Mouse (Mus musculus) forebrain, embryonic 16.5 days (tissue): ENCODE data around the gene Coro1a. TPM values are rescaled to one million over a fixed set of nuclear protein-coding genes. Genes with fewer than 3 reads are reported as not detected.

Source experiments
- ATAC-seq: fragments of 200-750 bp; cut with Nextera tagmentation; 2 replicates; pipeline ENCODE4 v1.8.0; 2017; ENCODE audit warnings: mild to moderate bottlenecking, moderate library complexity
- H3K27ac ChIP-seq: fragments of 300-500 bp; sonication (generic); 2 replicates; pipeline ENCODE4 v1.5.1; 2014; ENCODE audit warnings: low read length, control low read depth
- H3K27me3 ChIP-seq: fragments of 300-500 bp; sonication (generic); replicated peaks from 2 replicates; pipeline ENCODE4 v1.6.1; 2014; ENCODE audit warnings: low read length; ENCODE audit not compliant: control insufficient read depth, insufficient read depth
- H3K36me3 ChIP-seq: fragments of 300-500 bp; sonication (generic); 2 replicates; pipeline ENCODE4 v1.6.1; 2014; ENCODE audit not compliant: control insufficient read depth, insufficient read depth
- H3K4me1 ChIP-seq: fragments of 300-500 bp; sonication (generic); replicated peaks from 2 replicates; pipeline ENCODE4 v1.6.1; 2014; ENCODE audit warnings: low read length; ENCODE audit not compliant: control insufficient read depth, insufficient read depth
- H3K4me2 ChIP-seq: fragments of 300-500 bp; sonication (generic); 2 replicates; pipeline ENCODE4 v1.6.1; 2014; ENCODE audit warnings: mild to moderate bottlenecking, low read length, control low read depth
- H3K4me3 ChIP-seq: fragments of 300-500 bp; sonication (generic); replicated peaks from 2 replicates; pipeline ENCODE4 v1.5.1; 2014; ENCODE audit warnings: mild to moderate bottlenecking, low read length, control low read depth
- H3K9ac ChIP-seq: fragments of 300-500 bp; sonication (generic); replicated peaks from 2 replicates; pipeline ENCODE4 v1.6.1; 2014; ENCODE audit warnings: low read depth, low read length, control low read depth
- H3K9me3 ChIP-seq: fragments of 300-500 bp; sonication (generic); 2 replicates; pipeline ENCODE4 v1.6.1; 2016; ENCODE audit warnings: low read length; ENCODE audit not compliant: control insufficient read depth
- WGBS: fragments of 180-500 bp; shearing (Covaris S2); extraction: QIAGEN DNeasy Blood & Tissue Kit; methylation state at CpG from one replicate; pipeline ENCODE4 v1.1.7; 2014; 5-methylcytosine and 5-hydroxymethylcytosine counted together
- polyA plus RNA-seq: library from polyadenylated mRNA; unstranded; fragments of >200 nt; fragmentation: Nextera tagmentation; extraction: Ambion mirVana; gene quantifications from 2 replicates; pipeline ENCODE4 v1.2.1, GENCODE M21; 2015

Coro1a gene
- polyA plus RNA-seq, 1 experiment from 2014 or later, result 119 TPM

GRCm38 (mm10) chr7:126679683-126680082 is 27.9 kb downstream of the Coro1a start:
- Histone ChIP-seq H3K4me2 (no peak overlapping the region), H3K36me3 (no peaks in the 10 kb centered on the region), H3K27ac (no peak overlapping the region), H3K4me3 (no peak overlapping the region), H3K9me3 (no peaks in the 10 kb centered on the region), H3K4me1 (no peaks in the 10 kb centered on the region), H3K27me3 (no peaks in the 10 kb centered on the region), H3K9ac (no peak overlapping the region)
- ATAC-seq, result no peak
- WGBS, result 91% methylated on average over 5 of the region's 5 CpGs

- no peaks in the 10 kb centered on the region for H3K4me1 ChIP-seq
- no peaks in the 10 kb centered on the region for H3K9me3 ChIP-seq
- no peaks in the 10 kb centered on the region for H3K27me3 ChIP-seq
- H3K4me3 ChIP-seq, result no peak overlapping the region
- no peak overlapping the region for H3K27ac ChIP-seq
- H3K36me3 ChIP-seq, result no peaks in the 10 kb centered on the region
- ATAC-seq, result no peak
- 93% methylated on average over 8 of the region's 8 CpGs for WGBS
- H3K9ac ChIP-seq, result no peak overlapping the region
- H3K4me2 ChIP-seq, result no peak overlapping the region
These were observed 28.8 kb downstream of the Coro1a start for GRCm38 (mm10) chr7:126678545-126679341.

DNA sequence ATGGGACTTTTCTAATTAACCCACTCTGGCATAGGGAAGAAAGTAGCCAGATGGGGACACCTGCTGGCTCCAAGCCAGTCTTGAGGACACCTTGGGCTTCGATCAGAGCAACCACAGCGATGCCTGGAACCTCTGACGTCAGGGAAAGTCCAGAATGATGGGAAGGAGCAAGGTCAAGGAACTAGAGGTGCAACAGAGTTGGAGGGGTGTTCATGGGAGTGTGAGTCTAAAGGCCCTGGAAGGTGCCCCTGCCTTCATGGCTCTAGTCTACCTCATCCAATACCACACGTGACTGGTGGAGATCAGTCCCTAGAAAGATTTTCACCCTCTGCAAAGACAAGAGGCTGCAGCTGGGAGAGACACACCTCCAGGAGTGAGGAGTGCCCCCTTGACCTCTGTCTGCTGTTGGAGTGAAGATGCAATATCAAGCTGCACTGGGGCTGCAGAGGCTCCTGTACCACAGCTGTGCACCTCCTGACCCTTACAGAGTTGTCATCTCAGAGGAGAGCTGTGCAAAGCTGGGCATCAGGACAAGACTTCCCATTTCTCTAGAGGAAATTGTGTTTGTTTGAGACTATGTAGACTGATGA is 30.9 kb downstream of the Coro1a start:
- ATAC-seq, result no peak
- H3K9me3 ChIP-seq, result no peaks in the 10 kb centered on the region
- 82% methylated on average over 4 of the region's 4 CpGs for WGBS
- no peaks in the 10 kb centered on the region for H3K4me1 ChIP-seq
- no peak overlapping the region for H3K4me3 ChIP-seq
- no peak overlapping the region for H3K9ac ChIP-seq
- H3K4me2 ChIP-seq, result no peak overlapping the region
- no peak overlapping the region for H3K27ac ChIP-seq
- H3K27me3 ChIP-seq, result no peaks in the 10 kb centered on the region
- H3K36me3 ChIP-seq, result peaks cover 3% of the 10 kb centered on the region

GRCm38 (mm10) chr7:126676207-126676606 is 31.4 kb downstream of the Coro1a start, which contains the start of gene Sult1a1:
TSS of gene Sult1a1 (minus strand) at chr7:126676432.
- no peak for ATAC-seq
- H3K9ac ChIP-seq, result no peak within 1 kb of the TSS
- H3K4me1 ChIP-seq, result no peaks in the 10 kb centered on the region
- peaks cover 3% of the 10 kb centered on the region for H3K36me3 ChIP-seq
- H3K9me3 ChIP-seq, result no peaks in the 10 kb centered on the region
- H3K27me3 ChIP-seq, result no peaks in the 10 kb centered on the region
- 88% methylated on average over 1 of the region's 1 CpGs for WGBS
- no peak within 1 kb of the TSS for H3K4me2 ChIP-seq
- no peak within 1 kb of the TSS for H3K4me3 ChIP-seq
- H3K27ac ChIP-seq, result no peak within 1 kb of the TSS

GRCm38 (mm10) chr7:126675104-126675503 is 32.5 kb downstream of the Coro1a start:
- WGBS, result 97% methylated on average over 8 of the region's 8 CpGs
- H3K36me3 ChIP-seq, result peaks cover 3% of the 10 kb centered on the region
- ATAC-seq, result no peak

GRCm38 (mm10) chr7:126672111-126672510 is 35.5 kb downstream of the Coro1a start:
- H3K27me3 ChIP-seq, result no peaks in the 10 kb centered on the region
- no peak for ATAC-seq
- no peak overlapping the region for H3K4me3 ChIP-seq
- 94% methylated on average over 9 of the region's 9 CpGs for WGBS
- no peak overlapping the region for H3K9ac ChIP-seq
- H3K4me2 ChIP-seq, result no peak overlapping the region
- H3K9me3 ChIP-seq, result no peaks in the 10 kb centered on the region
- H3K36me3 ChIP-seq, result peaks cover 3% of the 10 kb centered on the region
- no peaks in the 10 kb centered on the region for H3K4me1 ChIP-seq
- no peak overlapping the region for H3K27ac ChIP-seq

More at GRCm38 (mm10) chr7:126675104-126675503, 32.5 kb downstream of the Coro1a start:
- H3K9ac ChIP-seq, result no peak overlapping the region
- no peak overlapping the region for H3K4me3 ChIP-seq
- H3K27ac ChIP-seq, result no peak overlapping the region
- no peaks in the 10 kb centered on the region for H3K27me3 ChIP-seq
- no peak overlapping the region for H3K4me2 ChIP-seq
- no peaks in the 10 kb centered on the region for H3K9me3 ChIP-seq
- no peaks in the 10 kb centered on the region for H3K4me1 ChIP-seq

GRCm38 (mm10) chr7:126670152-126670551 is 37.4 kb downstream of the Coro1a start:
- H3K9me3 ChIP-seq, result no peaks in the 10 kb centered on the region
- H3K27me3 ChIP-seq, result no peaks in the 10 kb centered on the region
- no peak overlapping the region for H3K4me2 ChIP-seq
- H3K4me1 ChIP-seq, result no peaks in the 10 kb centered on the region
- H3K27ac ChIP-seq, result no peak overlapping the region
- peaks cover 3% of the 10 kb centered on the region for H3K36me3 ChIP-seq
- WGBS, result 86% methylated on average over 3 of the region's 3 CpGs
- H3K4me3 ChIP-seq, result no peak overlapping the region
- no peak overlapping the region for H3K9ac ChIP-seq
- ATAC-seq, result no peak

DNA sequence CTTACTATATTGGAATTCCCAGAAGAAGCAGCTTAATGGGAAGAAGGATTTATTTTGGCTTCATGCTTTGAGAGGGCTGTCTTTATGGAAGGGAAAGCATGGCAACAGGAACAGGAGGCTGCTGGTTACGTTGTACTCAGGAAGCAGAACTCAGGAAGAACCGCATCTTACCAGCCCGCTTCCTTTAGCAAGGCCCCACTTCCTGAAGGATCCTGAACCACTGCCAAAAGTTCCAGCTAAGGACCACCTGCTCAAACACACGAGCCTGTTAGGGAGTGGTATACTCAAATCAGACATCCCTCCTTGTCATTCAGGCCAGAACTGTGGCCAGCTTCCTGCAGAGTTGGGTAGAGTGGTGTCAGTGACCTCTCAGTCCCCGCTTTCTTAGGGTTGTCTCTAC is 39.1 kb downstream of the Coro1a start:
- H3K4me2 ChIP-seq, result no peak overlapping the region
- H3K36me3 ChIP-seq, result peaks cover 5% of the 10 kb centered on the region
- no peak for ATAC-seq
- H3K4me3 ChIP-seq, result no peak overlapping the region
- H3K9ac ChIP-seq, result no peak overlapping the region
- 75% methylated on average over 5 of the region's 5 CpGs for WGBS
- H3K9me3 ChIP-seq, result no peaks in the 10 kb centered on the region
- no peak overlapping the region for H3K27ac ChIP-seq
- H3K27me3 ChIP-seq, result no peaks in the 10 kb centered on the region
- no peaks in the 10 kb centered on the region for H3K4me1 ChIP-seq

DNA sequence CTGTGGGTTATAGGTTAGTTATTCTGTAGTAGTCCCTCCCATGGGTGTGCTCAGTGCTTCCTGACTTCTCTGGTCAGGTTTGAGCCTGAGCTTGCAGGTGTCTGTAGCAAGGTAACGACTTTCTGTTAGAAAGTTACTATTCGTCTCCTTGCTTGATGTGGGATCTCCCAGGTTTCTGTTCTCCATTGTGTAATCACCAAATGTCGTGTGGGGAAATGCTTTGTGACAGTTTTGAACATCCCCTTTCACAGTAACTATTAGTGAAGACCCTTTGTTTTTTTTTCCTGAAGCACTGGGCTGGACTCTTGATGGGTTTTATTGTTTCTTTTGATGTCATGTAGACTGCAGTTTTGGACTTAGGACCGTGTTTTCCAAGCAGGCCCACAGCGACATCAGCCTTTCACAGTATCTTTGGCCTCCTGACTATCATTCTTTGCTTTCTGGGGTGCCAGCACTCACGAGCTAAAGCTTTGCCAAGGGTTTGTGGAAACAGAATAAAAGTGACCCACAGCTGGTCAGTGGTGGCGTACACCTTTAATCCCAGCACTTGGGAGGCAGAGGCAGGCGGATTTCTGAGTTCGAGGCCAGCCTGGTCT is 40.0 kb downstream of the Coro1a start:
- WGBS, result 85% methylated on average over 9 of the region's 9 CpGs

More for the DNA sequence above, 40.0 kb downstream of the Coro1a start:
- Histone ChIP-seq H3K9ac (no peak overlapping the region), H3K9me3 (no peaks in the 10 kb centered on the region), H3K36me3 (peaks cover 3% of the 10 kb centered on the region; the same call in 1 of the 2 replicates), H3K4me1 (no peaks in the 10 kb centered on the region), H3K4me2 (no peak overlapping the region), H3K27ac (no peak overlapping the region), H3K4me3 (no peak overlapping the region), H3K27me3 (no peaks in the 10 kb centered on the region)
- no peak for ATAC-seq
